Mouse (Mus musculus): Measurements from ENCODE around the gene Ryr1. TPM values are rescaled to one million over a fixed set of nuclear protein-coding genes. Genes with fewer than 3 reads are reported as not detected.

The Ryr1 gene
- polyA plus RNA-seq, 1 experiment from 2014 or later = 19.7 TPM

- ATAC-seq = no peak
- no peak overlapping the region for H3K4me2 ChIP-seq (ENCODE audit: low read length)
- no peaks in the 10 kb centered on the region for H3K36me3 ChIP-seq (ENCODE audit: control insufficient read depth, insufficient read depth)
- H3K27me3 ChIP-seq (replicated peaks; ENCODE audit: control insufficient read depth, insufficient read depth, low read length) = no peaks in the 10 kb centered on the region
- H3K9ac ChIP-seq (replicated peaks; ENCODE audit: low read depth, low read length) = no peak overlapping the region
- H3K4me3 ChIP-seq (replicated peaks; ENCODE audit: low read length) = no peak overlapping the region
- H3K27ac ChIP-seq (ENCODE audit: low read length) = no peak overlapping the region
- H3K4me1 ChIP-seq (replicated peaks; ENCODE audit: control insufficient read depth, insufficient read depth, low read length) = no peaks in the 10 kb centered on the region
- 64% methylated on average over 5 of the region's 5 CpGs for WGBS
- no peaks in the 10 kb centered on the region for H3K9me3 ChIP-seq (ENCODE audit: control insufficient read depth, low read length)
These were observed 133.4 kb downstream of the Ryr1 start for GRCm38 (mm10) chr7:28991616-28992015.

GRCm38 (mm10) chr7:28990766-28991273, 134.2 kb downstream of the Ryr1 start:
- H3K36me3 ChIP-seq (ENCODE audit: control insufficient read depth, insufficient read depth) = no peaks in the 10 kb centered on the region
- ATAC-seq = no peak
- no peaks in the 10 kb centered on the region for H3K27me3 ChIP-seq (replicated peaks; ENCODE audit: control insufficient read depth, insufficient read depth, low read length)
- H3K4me3 ChIP-seq (replicated peaks; ENCODE audit: low read length) = no peak overlapping the region
- no peak overlapping the region for H3K27ac ChIP-seq (ENCODE audit: low read length)
- H3K9me3 ChIP-seq (ENCODE audit: control insufficient read depth, low read length) = no peaks in the 10 kb centered on the region
- 59% methylated on average over 14 of the region's 14 CpGs for WGBS
- no peak overlapping the region for H3K4me2 ChIP-seq (ENCODE audit: low read length)
- H3K9ac ChIP-seq (replicated peaks; ENCODE audit: low read depth, low read length) = no peak overlapping the region
- H3K4me1 ChIP-seq (replicated peaks; ENCODE audit: control insufficient read depth, insufficient read depth, low read length) = no peaks in the 10 kb centered on the region

GRCm38 (mm10) chr7:28985207-28985606, 139.8 kb downstream of the Ryr1 start:
- no peak overlapping the region for H3K27ac ChIP-seq (ENCODE audit: low read length)
- ATAC-seq = no peak
- H3K4me3 ChIP-seq (replicated peaks; ENCODE audit: low read length) = no peak overlapping the region
- no peaks in the 10 kb centered on the region for H3K27me3 ChIP-seq (replicated peaks; ENCODE audit: control insufficient read depth, insufficient read depth, low read length)
- WGBS = 85% methylated on average over 7 of the region's 7 CpGs
- no peaks in the 10 kb centered on the region for H3K9me3 ChIP-seq (ENCODE audit: control insufficient read depth, low read length)
- H3K9ac ChIP-seq (replicated peaks; ENCODE audit: low read depth, low read length) = no peak overlapping the region
- H3K36me3 ChIP-seq (ENCODE audit: control insufficient read depth, insufficient read depth) = no peaks in the 10 kb centered on the region
- peaks cover 13% of the 10 kb centered on the region for H3K4me1 ChIP-seq (replicated peaks; ENCODE audit: control insufficient read depth, insufficient read depth, low read length)
- H3K4me2 ChIP-seq (ENCODE audit: low read length) = no peak overlapping the region

- H3K9ac ChIP-seq (replicated peaks; ENCODE audit: low read depth, low read length) = no peak overlapping the region
- H3K4me2 ChIP-seq (ENCODE audit: low read length) = no peak overlapping the region
- H3K36me3 ChIP-seq (ENCODE audit: control insufficient read depth, insufficient read depth) = no peaks in the 10 kb centered on the region
- H3K9me3 ChIP-seq (ENCODE audit: control insufficient read depth, low read length) = no peaks in the 10 kb centered on the region
- H3K4me3 ChIP-seq (replicated peaks; ENCODE audit: low read length) = no peak overlapping the region
- no peak overlapping the region for H3K27ac ChIP-seq (ENCODE audit: low read length)
- H3K4me1 ChIP-seq (replicated peaks; ENCODE audit: control insufficient read depth, insufficient read depth, low read length) = peaks cover 13% of the 10 kb centered on the region
- no peak for ATAC-seq
- 86% methylated on average over 1 of the region's 1 CpGs for WGBS
- no peaks in the 10 kb centered on the region for H3K27me3 ChIP-seq (replicated peaks; ENCODE audit: control insufficient read depth, insufficient read depth, low read length)
These were observed 140.5 kb downstream of the Ryr1 start for GRCm38 (mm10) chr7:28984452-28984851.

- Histone ChIP-seq H3K4me3 (replicated peaks; ENCODE audit: low read length) (no peak overlapping the region), H3K9me3 (ENCODE audit: control insufficient read depth, low read length) (no peaks in the 10 kb centered on the region), H3K4me2 (ENCODE audit: low read length) (no peak overlapping the region), H3K27ac (ENCODE audit: low read length) (no peak overlapping the region), H3K4me1 (replicated peaks; ENCODE audit: control insufficient read depth, insufficient read depth, low read length) (peaks cover 13% of the 10 kb centered on the region), H3K9ac (replicated peaks; ENCODE audit: low read depth, low read length) (no peak overlapping the region), H3K36me3 (ENCODE audit: control insufficient read depth, insufficient read depth) (no peaks in the 10 kb centered on the region), H3K27me3 (replicated peaks; ENCODE audit: control insufficient read depth, insufficient read depth, low read length) (no peaks in the 10 kb centered on the region)
- ATAC-seq = no peak
- WGBS = 79% methylated on average over 4 of the region's 4 CpGs
These were observed 141.1 kb downstream of the Ryr1 start for GRCm38 (mm10) chr7:28983849-28984248.

GRCm38 (mm10) chr7:28983141-28983564, 141.8 kb downstream of the Ryr1 start:
- Histone ChIP-seq H3K4me1 (replicated peaks; ENCODE audit: control insufficient read depth, insufficient read depth, low read length) (peaks cover 13% of the 10 kb centered on the region), H3K36me3 (ENCODE audit: control insufficient read depth, insufficient read depth) (no peaks in the 10 kb centered on the region; the same call in 1 of the 2 replicates), H3K4me3 (replicated peaks; ENCODE audit: low read length) (no peak overlapping the region), H3K9me3 (ENCODE audit: control insufficient read depth, low read length) (no peaks in the 10 kb centered on the region), H3K27me3 (replicated peaks; ENCODE audit: control insufficient read depth, insufficient read depth, low read length) (no peaks in the 10 kb centered on the region), H3K9ac (replicated peaks; ENCODE audit: low read depth, low read length) (no peak overlapping the region), H3K27ac (ENCODE audit: low read length) (no peak overlapping the region), H3K4me2 (ENCODE audit: low read length) (no peak overlapping the region)
- 69% methylated on average over 11 of the region's 11 CpGs for WGBS
- no peak for ATAC-seq

- no peaks in the 10 kb centered on the region for H3K27me3 ChIP-seq (replicated peaks; ENCODE audit: control insufficient read depth, insufficient read depth, low read length)
- H3K36me3 ChIP-seq (ENCODE audit: control insufficient read depth, insufficient read depth) = peaks cover 5% of the 10 kb centered on the region
- peak overlapping the region; percentile 59 for H3K9ac ChIP-seq (replicated peaks; ENCODE audit: low read depth, low read length)
- H3K4me1 ChIP-seq (replicated peaks; ENCODE audit: control insufficient read depth, insufficient read depth, low read length) = peaks cover 13% of the 10 kb centered on the region
- peak overlapping the region; percentile 47 for H3K27ac ChIP-seq (ENCODE audit: low read length)
- no peaks in the 10 kb centered on the region for H3K9me3 ChIP-seq (ENCODE audit: control insufficient read depth, low read length)
- H3K4me2 ChIP-seq (ENCODE audit: low read length) = peak overlapping the region; percentile 74
- ATAC-seq = peak; percentile 55
- H3K4me3 ChIP-seq (replicated peaks; ENCODE audit: low read length) = peak overlapping the region; percentile 50
- 15% methylated on average over 19 of the region's 19 CpGs for WGBS
These were observed 142.5 kb downstream of the Ryr1 start for GRCm38 (mm10) chr7:28982274-28983013.

GRCm38 (mm10) chr7:28981651-28982273, 143.2 kb downstream of the Ryr1 start, which contains the start of the genes Eif3k and Map4k1:
Eif3k (minus strand) TSS chr7:28981864.
Map4k1 (plus strand) TSS chr7:28982050.
- ATAC-seq = peak; percentile 98
- peak within 1 kb of the TSS; percentile 65 for H3K9ac ChIP-seq (replicated peaks; ENCODE audit: low read depth, low read length)
- no peaks in the 10 kb centered on the region for H3K27me3 ChIP-seq (replicated peaks; ENCODE audit: control insufficient read depth, insufficient read depth, low read length)
- H3K4me1 ChIP-seq (replicated peaks; ENCODE audit: control insufficient read depth, insufficient read depth, low read length) = peaks cover 13% of the 10 kb centered on the region
- H3K27ac ChIP-seq (ENCODE audit: low read length) = peak within 1 kb of the TSS; percentile 49
- peak within 1 kb of the TSS; percentile 80 for H3K4me2 ChIP-seq (ENCODE audit: low read length)
- under 1% methylated on average over 36 of the region's 36 CpGs for WGBS
- peak within 1 kb of the TSS; percentile 57 for H3K4me3 ChIP-seq (replicated peaks; ENCODE audit: low read length)
- H3K36me3 ChIP-seq (ENCODE audit: control insufficient read depth, insufficient read depth) = peaks cover 11% of the 10 kb centered on the region
- no peaks in the 10 kb centered on the region for H3K9me3 ChIP-seq (ENCODE audit: control insufficient read depth, low read length)

GRCm38 (mm10) chr7:28977556-28977955, 147.4 kb downstream of the Ryr1 start:
- Histone ChIP-seq H3K4me1 (replicated peaks; ENCODE audit: control insufficient read depth, insufficient read depth, low read length) (peaks cover 12% of the 10 kb centered on the region), H3K36me3 (ENCODE audit: control insufficient read depth, insufficient read depth) (peaks cover 24% of the 10 kb centered on the region), H3K4me2 (ENCODE audit: low read length) (no peak overlapping the region), H3K9me3 (ENCODE audit: control insufficient read depth, low read length) (no peaks in the 10 kb centered on the region), H3K27me3 (replicated peaks; ENCODE audit: control insufficient read depth, insufficient read depth, low read length) (no peaks in the 10 kb centered on the region), H3K9ac (replicated peaks; ENCODE audit: low read depth, low read length) (no peak overlapping the region), H3K4me3 (replicated peaks; ENCODE audit: low read length) (no peak overlapping the region), H3K27ac (ENCODE audit: low read length) (no peak overlapping the region)
- 87% methylated on average over 9 of the region's 9 CpGs for WGBS
- no peak for ATAC-seq

Measured in forebrain, embryonic 16.5 days (tissue).